ENCODE assay signal across 20 mouse cellular contexts in the genomic region with DNA sequence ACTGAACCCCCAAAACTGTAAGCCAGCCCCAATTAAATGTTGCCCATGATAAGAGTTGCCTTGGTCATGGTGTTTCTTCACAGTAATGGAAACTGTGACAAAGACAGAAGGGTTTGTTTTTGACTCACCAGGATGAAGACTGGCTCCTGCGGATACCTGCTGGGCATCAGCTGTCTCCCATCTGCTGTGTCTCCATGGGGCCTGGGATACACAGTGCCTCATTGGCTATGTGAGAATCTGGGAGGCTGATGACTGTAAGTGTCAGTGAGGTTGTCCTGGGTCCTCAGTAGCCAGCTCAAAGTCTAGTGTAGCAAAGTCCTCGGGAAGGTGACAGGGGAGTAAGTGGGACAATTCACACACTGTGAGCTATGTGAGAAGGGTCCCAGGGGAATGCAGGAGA.
DNase-seq lines count a peak whose midpoint lies in the region; TF ChIP-seq lines count a peak whose summit lies in the region.
"Had no signal": no experiment of that assay in that cellular context is flagged by ENCODE, and none has a peak within 500 bp of the region (broad histone marks: within the 10 kb centered on the region; RNA-seq: fewer than 3 reads in every experiment).

No protein-coding gene starts in this region.

- no peak for TF ChIP-seq CTCF in cerebellum, adult 2 months (IDR thresholded peaks at IDR 0.05; ENCODE audit: borderline replicate concordance, insufficient read depth, low read depth, low read length)

- no peak overlapping the region for H3K4me3 ChIP-seq in cerebellum, adult 2 months (replicated peaks; ENCODE audit: insufficient read depth, low read depth, low read length)
- H3K4me3 ChIP-seq: embryonic facial prominence, embryonic 15.5 days; erythroblast, embryonic 14.5 days; forebrain, embryonic 10.5 days; heart, embryonic 13.5 days; hindbrain, embryonic 12.5 days; intestine, embryonic 15.5 days had no signal

- peak overlapping the region; percentile 62; the same call in 1 of the 2 replicates for H3K27ac ChIP-seq in cerebellum, adult 2 months (ENCODE audit: insufficient read depth, low read length)
- H3K27ac ChIP-seq: embryonic facial prominence, embryonic 15.5 days; forebrain, embryonic 10.5 days; heart, embryonic 13.5 days; hindbrain, embryonic 12.5 days; hindbrain, postnatal 0 days; intestine, embryonic 15.5 days had no signal

- peak; percentile 87 for DNase-seq in cerebellum, adult 11 months
- peak; percentile 91 to 93 for DNase-seq in cerebellum, adult 2 months
- DNase-seq in cerebellum, postnatal 10 days, result peak; percentile 60 to 79
- DNase-seq in thymus, postnatal 0 days (ENCODE audit: low spot score), result no peak
- DNase-seq in thymus, postnatal 10 days (ENCODE audit: low spot score in 2 of 2), result no peak
- no peak for DNase-seq in spleen, adult 12 weeks (ENCODE audit: low spot score)
- DNase-seq: adrenal gland, adult 2 months; adrenal gland, postnatal 25 days; embryo, embryonic 11 days; gastrocnemius, postnatal 36 days; heart, adult 11 months; heart, postnatal 36 days; kidney, adult 18-20 months had no signal

- H3K4me1 ChIP-seq in cerebellum, adult 2 months (ENCODE audit: control insufficient read depth, insufficient read depth, low read length), result peaks cover 25% of the 10 kb centered on the region
- H3K4me1 ChIP-seq: embryonic facial prominence, embryonic 15.5 days; heart, embryonic 13.5 days; intestine, embryonic 15.5 days had no signal

- 10% methylated on average over 2 of the region's 2 CpGs for WGBS in cerebellum, adult 2 months

- H3K27me3 ChIP-seq in cerebellum, adult 2 months (ENCODE audit: control insufficient read depth, insufficient read depth, low read length), result no peaks in the 10 kb centered on the region
- H3K27me3 ChIP-seq: embryonic facial prominence, embryonic 15.5 days; heart, embryonic 13.5 days; hindbrain, embryonic 12.5 days; intestine, embryonic 15.5 days had no signal

- TF ChIP-seq POLR2A in cerebellum, adult 2 months (IDR thresholded peaks at IDR 0.05; ENCODE audit: borderline replicate concordance, insufficient read depth, low read length), result no peak

Comparison
In these comparisons a context has a peak if more than half of its experiments do, and no peak if none do; other contexts are left out.
1. DNase-seq: peak in cerebellum, adult 11 months (single experiment), cerebellum, adult 2 months (2 of 2) and cerebellum, postnatal 10 days (2 of 2); none in thymus, postnatal 0 days (single experiment), thymus, postnatal 10 days (0 of 2) and spleen, adult 12 weeks (single experiment).